Mouse (Mus musculus): ENCODE results near the gene Ap1m2. TPM values are rescaled to one million over a fixed set of nuclear protein-coding genes. Genes with fewer than 3 reads are reported as not detected.

Ap1m2 gene
- 1.8 and 2.2 TPM in 2 replicates for polyA plus RNA-seq (2014; fragmentation: Nextera tagmentation; extraction: Ambion mirVana)

DNA sequence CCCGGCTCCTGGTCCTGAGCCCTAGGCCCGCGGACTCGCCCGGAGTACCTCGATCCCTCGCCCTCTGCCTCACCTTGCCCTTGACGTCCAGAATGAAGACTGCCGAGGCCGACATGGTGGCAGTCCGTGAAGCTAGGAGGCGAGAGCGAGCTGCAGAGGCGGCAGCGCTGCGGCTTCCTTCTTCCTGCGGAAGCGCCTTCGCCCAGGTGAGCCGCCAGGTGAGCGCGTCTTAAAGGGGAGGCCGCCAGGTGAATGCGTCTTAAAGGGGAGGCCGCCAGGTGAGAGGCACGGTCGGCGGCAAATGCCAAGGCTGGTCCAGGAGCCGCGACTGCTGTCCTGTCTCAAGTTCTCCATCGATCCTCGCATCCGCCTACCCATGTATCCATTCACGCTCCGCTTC lies at the start of gene Ap1m2:
Gene Ap1m2, minus strand, starts transcription at position 204 of the 400 bp plus-strand sequence.
- WGBS: 12% methylated on average over 34 of the region's 35 CpGs
- ATAC-seq (ENCODE audit: low FRiP score) (no peak), DNase-seq (ENCODE audit: low spot score) (no peak)
- no peaks in the 10 kb centered on the region for H3K4me1 ChIP-seq (replicated peaks; ENCODE audit: control insufficient read depth, insufficient read depth, low read length)
- peaks cover 19% of the 10 kb centered on the region for H3K27me3 ChIP-seq (ENCODE audit: control insufficient read depth, insufficient read depth, low read length)
- H3K27ac ChIP-seq: no peak within 1 kb of the TSS
- peak within 1 kb of the TSS; percentile 40 for H3K4me2 ChIP-seq (replicated peaks)
- H3K36me3 ChIP-seq (replicated peaks; ENCODE audit: control insufficient read depth, insufficient read depth): no peaks in the 10 kb centered on the region
- 0 out of 2 replicates have a peak, but pooled peaks cover 4% of the 10 kb centered on the region for H3K9me3 ChIP-seq (ENCODE audit: control insufficient read depth, low read length)
- peak within 1 kb of the TSS; percentile 27 for H3K4me3 ChIP-seq (replicated peaks; ENCODE audit: low read length)
- H3K9ac ChIP-seq: no peak within 1 kb of the TSS

- no peaks in the 10 kb centered on the region for H3K27me3 ChIP-seq (ENCODE audit: control insufficient read depth, insufficient read depth, low read length)
- ATAC-seq (ENCODE audit: low FRiP score) (peak; percentile 64; the same call in 1 of the 2 replicates), DNase-seq (ENCODE audit: low spot score) (peak; percentile 88)
- H3K4me2 ChIP-seq (replicated peaks): no peak overlapping the region
- H3K4me1 ChIP-seq (replicated peaks; ENCODE audit: control insufficient read depth, insufficient read depth, low read length): no peaks in the 10 kb centered on the region
- H3K9me3 ChIP-seq (ENCODE audit: control insufficient read depth, low read length): no peaks in the 10 kb centered on the region
- H3K9ac ChIP-seq: no peak overlapping the region
- no peak overlapping the region for H3K4me3 ChIP-seq (replicated peaks; ENCODE audit: low read length)
- H3K27ac ChIP-seq: no peak overlapping the region
- H3K36me3 ChIP-seq (replicated peaks; ENCODE audit: control insufficient read depth, insufficient read depth): peaks cover 34% of the 10 kb centered on the region
- 3% methylated on average over 1 of the region's 1 CpGs for WGBS
Measured at GRCm38 (mm10) chr9:21356981-21357718, 45.0 kb upstream of the Ap1m2 start.

DNA sequence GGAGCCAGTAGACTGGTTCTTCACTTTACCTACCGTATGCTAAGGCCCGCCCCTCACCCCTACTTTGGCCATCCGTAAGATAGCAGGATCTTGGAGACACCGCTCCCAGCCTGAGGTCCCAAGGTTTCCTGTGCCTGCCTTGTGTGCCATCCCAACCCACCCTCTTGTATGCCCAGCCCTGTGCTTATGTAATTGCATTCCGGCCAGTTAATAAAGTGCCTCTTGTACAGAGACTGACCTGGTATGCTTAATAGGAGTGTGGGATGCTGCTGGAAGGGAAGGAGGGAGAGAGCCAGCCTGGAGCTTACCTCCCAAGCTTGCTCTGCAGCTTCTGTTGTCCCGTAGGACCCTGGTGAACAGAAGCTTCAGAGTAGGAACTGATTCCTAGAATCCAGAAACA lies 42.7 kb upstream of the Ap1m2 start:
- Histone ChIP-seq H3K36me3 (replicated peaks; ENCODE audit: control insufficient read depth, insufficient read depth) (peaks cover 55% of the 10 kb centered on the region), H3K4me3 (replicated peaks; ENCODE audit: low read length) (no peak overlapping the region), H3K9ac (no peak overlapping the region), H3K4me2 (replicated peaks) (no peak overlapping the region), H3K9me3 (ENCODE audit: control insufficient read depth, low read length) (no peaks in the 10 kb centered on the region), H3K4me1 (replicated peaks; ENCODE audit: control insufficient read depth, insufficient read depth, low read length) (no peaks in the 10 kb centered on the region), H3K27ac (no peak overlapping the region), H3K27me3 (ENCODE audit: control insufficient read depth, insufficient read depth, low read length) (no peaks in the 10 kb centered on the region)
- DNase-seq (ENCODE audit: low spot score) (no peak), ATAC-seq (ENCODE audit: low FRiP score) (no peak)
- WGBS: 97% methylated on average over 6 of the region's 6 CpGs

DNA sequence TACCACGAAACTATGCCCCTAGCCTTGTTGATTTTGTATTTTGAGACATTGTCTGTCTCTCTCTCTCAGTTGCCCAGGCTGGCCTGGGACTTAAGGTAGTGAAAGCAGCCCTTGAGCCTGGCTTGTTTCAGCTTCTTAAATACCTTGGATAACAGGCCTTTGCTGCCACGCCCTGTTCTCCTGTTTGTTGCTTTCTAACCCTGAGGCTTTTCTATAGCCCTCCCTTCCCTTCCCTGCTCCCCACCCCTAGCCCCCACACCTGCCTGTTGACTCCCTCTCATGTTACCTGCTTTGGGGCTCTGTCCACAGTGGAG lies 41.2 kb upstream of the Ap1m2 start:
- Histone ChIP-seq H3K9me3 (ENCODE audit: control insufficient read depth, low read length) (no peaks in the 10 kb centered on the region), H3K4me1 (replicated peaks; ENCODE audit: control insufficient read depth, insufficient read depth, low read length) (no peaks in the 10 kb centered on the region), H3K27ac (no peak overlapping the region), H3K9ac (0 out of 2 replicates have a peak overlapping the region, but pooled peaks have one; percentile 11), H3K4me2 (replicated peaks) (no peak overlapping the region), H3K27me3 (ENCODE audit: control insufficient read depth, insufficient read depth, low read length) (no peaks in the 10 kb centered on the region), H3K4me3 (replicated peaks; ENCODE audit: low read length) (no peak overlapping the region), H3K36me3 (replicated peaks; ENCODE audit: control insufficient read depth, insufficient read depth) (peaks cover 69% of the 10 kb centered on the region)
- DNase-seq (ENCODE audit: low spot score) (no peak), ATAC-seq (ENCODE audit: low FRiP score) (no peak)
- 58% methylated on average over 2 of the region's 2 CpGs for WGBS

DNA sequence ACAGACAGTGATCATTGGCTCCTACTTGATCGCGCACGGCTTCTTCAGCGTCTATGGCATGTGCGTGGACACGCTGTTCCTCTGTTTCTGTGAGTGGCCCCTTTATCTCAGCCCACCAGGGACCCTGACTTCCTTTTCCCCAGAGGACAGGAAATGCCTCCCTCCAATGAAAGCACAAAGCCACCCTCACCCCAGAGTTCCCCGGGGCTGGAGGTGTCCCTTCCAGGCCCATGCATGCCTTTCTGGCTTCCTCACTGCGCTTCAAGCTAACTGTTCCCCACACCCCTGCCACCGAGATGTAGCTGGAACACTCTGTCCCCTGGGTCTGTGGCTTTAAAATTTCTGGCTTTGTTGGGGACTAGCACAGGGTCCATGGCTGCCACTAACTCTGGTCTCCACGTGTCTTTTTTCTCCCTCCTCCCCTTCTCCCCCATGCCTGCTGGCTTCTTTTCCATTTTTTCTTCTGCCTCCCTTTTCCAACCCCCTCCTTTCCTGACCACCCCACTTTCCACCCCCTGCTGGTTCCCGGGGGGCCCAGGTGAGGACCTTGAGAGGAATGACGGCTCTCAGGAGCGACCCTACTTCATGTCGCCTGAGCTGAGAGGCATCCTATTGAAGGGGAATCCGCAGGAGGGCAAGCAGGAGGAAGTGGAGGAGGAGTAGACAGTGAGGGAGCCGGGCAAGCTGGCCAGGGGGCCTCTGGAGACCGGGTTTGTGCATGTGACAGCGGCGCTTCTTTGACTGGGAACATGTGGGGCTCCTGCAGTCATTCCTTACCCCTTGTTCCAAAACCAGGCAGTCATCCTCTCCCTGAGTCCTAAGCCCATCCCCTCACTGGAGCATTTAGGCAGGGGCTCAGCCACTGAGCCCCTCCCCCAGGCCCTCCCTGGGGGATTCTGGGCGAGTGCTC lies 40.6 kb upstream of the Ap1m2 start:
- ATAC-seq (ENCODE audit: low FRiP score) (no peak), DNase-seq (ENCODE audit: low spot score) (no peak)
- Histone ChIP-seq H3K4me2 (replicated peaks) (no peak overlapping the region), H3K9ac (0 out of 2 replicates have a peak overlapping the region, but pooled peaks have one; percentile 11), H3K9me3 (ENCODE audit: control insufficient read depth, low read length) (no peaks in the 10 kb centered on the region), H3K27ac (no peak overlapping the region), H3K36me3 (replicated peaks; ENCODE audit: control insufficient read depth, insufficient read depth) (peaks cover 75% of the 10 kb centered on the region), H3K4me1 (replicated peaks; ENCODE audit: control insufficient read depth, insufficient read depth, low read length) (no peaks in the 10 kb centered on the region), H3K27me3 (ENCODE audit: control insufficient read depth, insufficient read depth, low read length) (no peaks in the 10 kb centered on the region), H3K4me3 (replicated peaks; ENCODE audit: low read length) (no peak overlapping the region)
- 35% methylated on average over 20 of the region's 20 CpGs for WGBS

DNA sequence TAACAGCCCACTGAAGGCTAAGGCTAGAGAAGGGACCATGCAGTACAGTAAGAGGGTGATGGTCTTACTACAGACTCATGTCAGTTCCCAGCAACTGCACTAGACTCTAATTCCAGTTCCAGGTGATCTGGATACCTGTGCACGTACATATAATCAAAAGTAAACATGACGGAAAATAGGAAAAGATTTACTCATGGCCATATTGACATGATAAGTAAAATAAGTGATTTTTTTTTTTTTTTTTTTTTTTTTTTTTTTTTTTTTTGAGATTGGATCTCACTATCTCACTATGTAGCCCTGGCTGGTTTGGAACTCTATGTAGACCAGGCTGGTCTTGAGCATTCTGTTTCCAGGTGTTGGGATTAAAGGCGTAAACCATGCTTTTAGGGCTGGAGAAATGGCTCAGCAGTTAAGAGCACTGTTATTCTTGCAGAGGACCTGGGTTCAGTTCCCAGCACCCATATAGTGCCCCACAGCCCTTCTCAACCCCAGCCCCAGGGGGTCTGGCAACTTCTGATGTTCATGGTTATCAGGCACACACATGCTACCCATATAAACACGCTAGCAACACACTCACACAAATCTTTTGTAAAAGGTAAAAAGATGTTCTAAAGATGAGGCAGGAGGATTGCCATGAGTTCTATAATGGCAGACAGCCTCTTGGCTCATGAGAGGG lies 39.7 kb upstream of the Ap1m2 start:
- no peak overlapping the region for H3K9ac ChIP-seq
- H3K36me3 ChIP-seq (replicated peaks; ENCODE audit: control insufficient read depth, insufficient read depth): peaks cover 83% of the 10 kb centered on the region
- no peak for ATAC-seq (ENCODE audit: low FRiP score)
- no peaks in the 10 kb centered on the region for H3K4me1 ChIP-seq (replicated peaks; ENCODE audit: control insufficient read depth, insufficient read depth, low read length)
- DNase-seq (ENCODE audit: low spot score): no peak
- WGBS: 94% methylated on average over 4 of the region's 4 CpGs
- no peaks in the 10 kb centered on the region for H3K9me3 ChIP-seq (ENCODE audit: control insufficient read depth, low read length)
- no peaks in the 10 kb centered on the region for H3K27me3 ChIP-seq (ENCODE audit: control insufficient read depth, insufficient read depth, low read length)
- no peak overlapping the region for H3K4me2 ChIP-seq (replicated peaks)
- H3K27ac ChIP-seq: no peak overlapping the region
- H3K4me3 ChIP-seq (replicated peaks; ENCODE audit: low read length): no peak overlapping the region

GRCm38 (mm10) chr9:21351178-21351577 lies 39.0 kb upstream of the Ap1m2 start:
- peaks cover 87% of the 10 kb centered on the region for H3K36me3 ChIP-seq (replicated peaks; ENCODE audit: control insufficient read depth, insufficient read depth)

DNA sequence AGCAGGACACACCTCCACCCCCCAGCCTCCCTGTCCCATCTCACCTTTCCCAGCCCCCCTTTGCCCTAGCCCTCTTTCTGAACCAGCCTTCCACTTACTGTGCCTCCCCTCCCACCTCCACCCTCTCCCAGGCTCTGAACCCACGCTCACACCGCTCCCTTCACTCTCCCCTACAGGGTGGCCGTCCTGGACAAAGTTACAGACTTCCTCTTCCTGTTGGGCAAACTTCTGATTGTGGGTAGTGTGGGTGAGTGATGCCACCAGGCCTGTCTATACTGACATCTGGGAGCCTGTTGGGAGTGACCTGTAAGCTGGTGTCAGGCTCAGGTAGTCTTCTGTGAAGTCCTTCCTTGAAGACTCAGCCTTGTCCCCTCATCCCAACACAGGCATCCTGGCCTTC lies 36.0 kb upstream of the Ap1m2 start:
- Histone ChIP-seq H3K9ac (no peak overlapping the region), H3K36me3 (replicated peaks; ENCODE audit: control insufficient read depth, insufficient read depth) (peaks cover 83% of the 10 kb centered on the region), H3K9me3 (ENCODE audit: control insufficient read depth, low read length) (no peaks in the 10 kb centered on the region), H3K4me1 (replicated peaks; ENCODE audit: control insufficient read depth, insufficient read depth, low read length) (no peaks in the 10 kb centered on the region), H3K4me2 (replicated peaks) (no peak overlapping the region), H3K27ac (no peak overlapping the region), H3K4me3 (replicated peaks; ENCODE audit: low read length) (no peak overlapping the region), H3K27me3 (ENCODE audit: control insufficient read depth, insufficient read depth, low read length) (no peaks in the 10 kb centered on the region)
- ATAC-seq (ENCODE audit: low FRiP score) (no peak), DNase-seq (ENCODE audit: low spot score) (no peak)
- WGBS: 89% methylated on average over 3 of the region's 3 CpGs

More at GRCm38 (mm10) chr9:21351178-21351577, 39.0 kb upstream of the Ap1m2 start:
- no peak overlapping the region for H3K27ac ChIP-seq
- no peak for ATAC-seq (ENCODE audit: low FRiP score)
- H3K4me3 ChIP-seq (replicated peaks; ENCODE audit: low read length): no peak overlapping the region
- no peak for DNase-seq (ENCODE audit: low spot score)
- H3K9ac ChIP-seq: no peak overlapping the region
- H3K4me2 ChIP-seq (replicated peaks): no peak overlapping the region
- H3K9me3 ChIP-seq (ENCODE audit: control insufficient read depth, low read length): no peaks in the 10 kb centered on the region
- no peaks in the 10 kb centered on the region for H3K4me1 ChIP-seq (replicated peaks; ENCODE audit: control insufficient read depth, insufficient read depth, low read length)
- 95% methylated on average over 7 of the region's 7 CpGs for WGBS
- H3K27me3 ChIP-seq (ENCODE audit: control insufficient read depth, insufficient read depth, low read length): no peaks in the 10 kb centered on the region
